Mouse (Mus musculus): ENCODE results near the gene Havcr2. TPM values are rescaled to one million over a fixed set of nuclear protein-coding genes. Genes with fewer than 3 reads are reported as not detected.

The Havcr2 gene
- polyA plus RNA-seq, 1 experiment, result 0.55 TPM

- Histone ChIP-seq H3ac (ENCODE audit: control insufficient read depth, insufficient read length) (no peak overlapping the region), H3K4me2 (ENCODE audit: low read depth) (no peak overlapping the region)
- TF ChIP-seq SRF (IDR thresholded peaks at IDR 0.05; ENCODE audit: control insufficient read depth, insufficient read length, low read depth) (no peak), CEBPB (IDR thresholded peaks at IDR 0.05; ENCODE audit: insufficient read depth, poor library complexity, severe bottlenecking) (no peak), POLR2AphosphoS2 (IDR thresholded peaks at IDR 0.05; ENCODE audit: insufficient read length, low read depth) (no peak), MAX (IDR thresholded peaks at IDR 0.05; ENCODE audit: low read depth) (no peak), TCF12 (IDR thresholded peaks at IDR 0.05; ENCODE audit: insufficient read depth, poor library complexity, severe bottlenecking) (no peak), USF1 (IDR thresholded peaks at IDR 0.05; ENCODE audit: low read depth) (no peak), E2F4 (IDR thresholded peaks at IDR 0.05; ENCODE audit: insufficient read depth) (no peak), TCF3 (IDR thresholded peaks at IDR 0.05; ENCODE audit: insufficient read length, low read depth) (no peak), POLR2A (IDR thresholded peaks at IDR 0.05; ENCODE audit: insufficient read length, low read depth) (no peak), MYOD1 (IDR thresholded peaks at IDR 0.05; ENCODE audit: control insufficient read depth in 1 of 3, insufficient read length in 2 of 3, low read depth in 2 of 3) (no peak), MYOG (IDR thresholded peaks at IDR 0.05; ENCODE audit: control insufficient read depth in 1 of 3, insufficient read depth in 1 of 3, insufficient read length in 2 of 3, low read depth in 2 of 3) (no peak), REST (IDR thresholded peaks at IDR 0.05; ENCODE audit: insufficient read depth, insufficient read length) (no peak)
Observed at GRCm38 (mm10) chr11:46466878-46467277, 12.1 kb downstream of the Havcr2 start.

DNA sequence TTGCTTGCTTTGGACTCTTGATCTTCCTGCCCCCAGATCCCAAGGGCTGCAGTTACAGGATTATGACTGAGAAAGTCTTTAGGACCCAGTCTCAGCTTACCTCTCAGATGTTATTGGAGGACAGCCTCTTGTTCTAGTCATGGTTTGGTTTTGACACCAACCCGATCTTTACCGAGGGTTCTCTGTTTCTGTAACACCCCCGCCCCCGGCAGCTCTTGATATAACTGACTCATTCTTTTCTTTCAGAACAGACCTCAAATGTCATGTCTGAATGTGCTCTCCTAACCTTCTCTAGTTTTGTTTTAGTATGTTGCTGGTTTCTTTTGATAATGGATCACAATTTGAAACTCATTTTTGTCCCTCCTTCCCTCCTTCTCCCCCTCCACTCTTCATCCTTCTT lies 19.5 kb downstream of the Havcr2 start:
- Histone ChIP-seq H3K36me3 (ENCODE audit: control insufficient read depth, insufficient read depth) (no peaks in the 10 kb centered on the region), H3K27me3 (ENCODE audit: control insufficient read depth, insufficient read depth, insufficient read length) (no peaks in the 10 kb centered on the region), H3K4me3 (no peak overlapping the region), H3K79me2 (ENCODE audit: control insufficient read depth, insufficient read depth) (no peaks in the 10 kb centered on the region), H3ac (ENCODE audit: control insufficient read depth, insufficient read length) (no peak overlapping the region), H3K4me2 (ENCODE audit: low read depth) (no peak overlapping the region)
- TF ChIP-seq POLR2AphosphoS2 (IDR thresholded peaks at IDR 0.05; ENCODE audit: insufficient read length, low read depth) (no peak), CEBPB (IDR thresholded peaks at IDR 0.05; ENCODE audit: insufficient read depth, poor library complexity, severe bottlenecking) (no peak), SRF (IDR thresholded peaks at IDR 0.05; ENCODE audit: control insufficient read depth, insufficient read length, low read depth) (no peak), POLR2A (IDR thresholded peaks at IDR 0.05; ENCODE audit: insufficient read length, low read depth) (no peak), TCF12 (IDR thresholded peaks at IDR 0.05; ENCODE audit: insufficient read depth, poor library complexity, severe bottlenecking) (no peak), MAX (IDR thresholded peaks at IDR 0.05; ENCODE audit: low read depth) (no peak), TCF3 (IDR thresholded peaks at IDR 0.05; ENCODE audit: insufficient read length, low read depth) (no peak), USF1 (IDR thresholded peaks at IDR 0.05; ENCODE audit: low read depth) (no peak), MYOG (IDR thresholded peaks at IDR 0.05; ENCODE audit: control insufficient read depth in 1 of 3, insufficient read depth in 1 of 3, insufficient read length in 2 of 3, low read depth in 2 of 3) (no peak), REST (IDR thresholded peaks at IDR 0.05; ENCODE audit: insufficient read depth, insufficient read length) (no peak)

More at GRCm38 (mm10) chr11:46466878-46467277, 12.1 kb downstream of the Havcr2 start:
- Histone ChIP-seq H3K36me3 (ENCODE audit: control insufficient read depth, insufficient read depth) (no peaks in the 10 kb centered on the region), H3K27me3 (ENCODE audit: control insufficient read depth, insufficient read depth, insufficient read length) (no peaks in the 10 kb centered on the region), H3K79me2 (ENCODE audit: control insufficient read depth, insufficient read depth) (no peaks in the 10 kb centered on the region), H3K4me3 (no peak overlapping the region)

GRCm38 (mm10) chr11:46479311-46479710 lies 24.6 kb downstream of the Havcr2 start:
- H3K36me3 ChIP-seq (ENCODE audit: control insufficient read depth, insufficient read depth), result no peaks in the 10 kb centered on the region
- TF ChIP-seq REST (IDR thresholded peaks at IDR 0.05; ENCODE audit: insufficient read depth, insufficient read length), result no peak
- TF ChIP-seq USF1 (IDR thresholded peaks at IDR 0.05; ENCODE audit: low read depth), result no peak
- no peak for TF ChIP-seq POLR2AphosphoS2 (IDR thresholded peaks at IDR 0.05; ENCODE audit: insufficient read length, low read depth)
- no peak for TF ChIP-seq TCF3 (IDR thresholded peaks at IDR 0.05; ENCODE audit: insufficient read length, low read depth)
- TF ChIP-seq MYOG (IDR thresholded peaks at IDR 0.05; ENCODE audit: control insufficient read depth in 1 of 3, insufficient read depth in 1 of 3, insufficient read length in 2 of 3, low read depth in 2 of 3), result no peak
- no peak for TF ChIP-seq TCF12 (IDR thresholded peaks at IDR 0.05; ENCODE audit: insufficient read depth, poor library complexity, severe bottlenecking)
- no peak for TF ChIP-seq CEBPB (IDR thresholded peaks at IDR 0.05; ENCODE audit: insufficient read depth, poor library complexity, severe bottlenecking)
- no peak for TF ChIP-seq MYOD1 (IDR thresholded peaks at IDR 0.05; ENCODE audit: control insufficient read depth in 1 of 3, insufficient read length in 2 of 3, low read depth in 2 of 3)
- TF ChIP-seq E2F4 (IDR thresholded peaks at IDR 0.05; ENCODE audit: insufficient read depth), result no peak
- no peak for TF ChIP-seq SRF (IDR thresholded peaks at IDR 0.05; ENCODE audit: control insufficient read depth, insufficient read length, low read depth)
- TF ChIP-seq MAX (IDR thresholded peaks at IDR 0.05; ENCODE audit: low read depth), result no peak
- TF ChIP-seq POLR2A (IDR thresholded peaks at IDR 0.05; ENCODE audit: insufficient read length, low read depth), result no peak
- H3K27me3 ChIP-seq (ENCODE audit: control insufficient read depth, insufficient read depth, insufficient read length), result no peaks in the 10 kb centered on the region
- no peaks in the 10 kb centered on the region for H3K79me2 ChIP-seq (ENCODE audit: control insufficient read depth, insufficient read depth)
- no peak overlapping the region for H3K4me3 ChIP-seq
- no peak overlapping the region for H3ac ChIP-seq (ENCODE audit: control insufficient read depth, insufficient read length)
- no peak overlapping the region for H3K4me2 ChIP-seq (ENCODE audit: low read depth)

DNA sequence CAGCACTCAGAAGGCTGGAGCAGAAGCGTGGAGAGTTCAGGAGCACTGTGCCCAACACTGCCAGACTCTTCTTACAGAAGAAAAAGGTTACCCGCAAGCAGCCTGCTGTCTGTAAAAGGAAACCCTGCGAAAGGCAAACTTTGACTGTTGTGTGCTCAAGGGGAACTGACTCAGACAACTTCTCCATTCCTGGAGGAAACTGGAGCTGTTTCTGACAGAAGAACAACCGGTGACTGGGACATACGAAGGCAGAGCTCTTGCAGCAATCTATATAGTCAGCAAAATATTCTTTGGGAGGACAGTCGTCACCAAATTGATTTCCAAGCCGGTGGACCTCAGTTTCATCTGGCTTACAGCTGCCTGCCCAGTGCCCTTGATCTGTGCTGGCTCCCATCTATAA lies 25.8 kb downstream of the Havcr2 start:
- no peaks in the 10 kb centered on the region for H3K36me3 ChIP-seq (ENCODE audit: control insufficient read depth, insufficient read depth)
- no peak overlapping the region for H3K4me2 ChIP-seq (ENCODE audit: low read depth)
- H3ac ChIP-seq (ENCODE audit: control insufficient read depth, insufficient read length), result no peak overlapping the region
- TF ChIP-seq USF1 (IDR thresholded peaks at IDR 0.05; ENCODE audit: low read depth), result no peak
- no peak for TF ChIP-seq SRF (IDR thresholded peaks at IDR 0.05; ENCODE audit: control insufficient read depth, insufficient read length, low read depth)
- no peak for TF ChIP-seq TCF3 (IDR thresholded peaks at IDR 0.05; ENCODE audit: insufficient read length, low read depth)
- H3K27me3 ChIP-seq (ENCODE audit: control insufficient read depth, insufficient read depth, insufficient read length), result no peaks in the 10 kb centered on the region
- no peaks in the 10 kb centered on the region for H3K79me2 ChIP-seq (ENCODE audit: control insufficient read depth, insufficient read depth)
- no peak overlapping the region for H3K4me3 ChIP-seq

- no peaks in the 10 kb centered on the region for H3K79me2 ChIP-seq (ENCODE audit: control insufficient read depth, insufficient read depth)
- no peaks in the 10 kb centered on the region for H3K27me3 ChIP-seq (ENCODE audit: control insufficient read depth, insufficient read depth, insufficient read length)
- no peak overlapping the region for H3K4me2 ChIP-seq (ENCODE audit: low read depth)
- H3K36me3 ChIP-seq (ENCODE audit: control insufficient read depth, insufficient read depth), result no peaks in the 10 kb centered on the region
- H3K4me3 ChIP-seq, result no peak overlapping the region
- no peak overlapping the region for H3ac ChIP-seq (ENCODE audit: control insufficient read depth, insufficient read length)
- TF ChIP-seq E2F4 (IDR thresholded peaks at IDR 0.05; ENCODE audit: insufficient read depth) (no peak), MYOD1 (IDR thresholded peaks at IDR 0.05; ENCODE audit: control insufficient read depth in 1 of 3, insufficient read length in 2 of 3, low read depth in 2 of 3) (no peak), USF1 (IDR thresholded peaks at IDR 0.05; ENCODE audit: low read depth) (no peak), MAX (IDR thresholded peaks at IDR 0.05; ENCODE audit: low read depth) (no peak), MYOG (IDR thresholded peaks at IDR 0.05; ENCODE audit: control insufficient read depth in 1 of 3, insufficient read depth in 1 of 3, insufficient read length in 2 of 3, low read depth in 2 of 3) (no peak), POLR2AphosphoS2 (IDR thresholded peaks at IDR 0.05; ENCODE audit: insufficient read length, low read depth) (no peak), REST (IDR thresholded peaks at IDR 0.05; ENCODE audit: insufficient read depth, insufficient read length) (no peak), POLR2A (IDR thresholded peaks at IDR 0.05; ENCODE audit: insufficient read length, low read depth) (no peak), TCF12 (IDR thresholded peaks at IDR 0.05; ENCODE audit: insufficient read depth, poor library complexity, severe bottlenecking) (no peak), SRF (IDR thresholded peaks at IDR 0.05; ENCODE audit: control insufficient read depth, insufficient read length, low read depth) (no peak), TCF3 (IDR thresholded peaks at IDR 0.05; ENCODE audit: insufficient read length, low read depth) (no peak), CEBPB (IDR thresholded peaks at IDR 0.05; ENCODE audit: insufficient read depth, poor library complexity, severe bottlenecking) (no peak)
Observed at GRCm38 (mm10) chr11:46488231-46488630, 33.5 kb downstream of the Havcr2 start.
